22 mouse cellular contexts compared by ENCODE assay signal in genomic region chr3:77537848-77538247, GRCm38 (mm10).
DNase-seq lines count a peak whose midpoint lies in the region; ATAC-seq and TF ChIP-seq lines count a peak whose summit lies in the region.
"Had no signal": no experiment of that assay in that cellular context is flagged by ENCODE, and none has a peak within 500 bp of the region (broad histone marks: within the 10 kb centered on the region; RNA-seq: fewer than 3 reads in every experiment).

No protein-coding gene starts in this region.

- H3K36me3 ChIP-seq in forebrain, embryonic 15.5 days: no peaks in the 10 kb centered on the region
- H3K36me3 ChIP-seq in forebrain, embryonic 13.5 days (ENCODE audit: poor library complexity, severe bottlenecking): no peaks in the 10 kb centered on the region
- H3K36me3 ChIP-seq in embryonic facial prominence, embryonic 14.5 days (ENCODE audit: control insufficient read depth, insufficient read depth, low read length): no peaks in the 10 kb centered on the region
- H3K36me3 ChIP-seq: embryonic facial prominence, embryonic 15.5 days; hindbrain, embryonic 12.5 days; hindbrain, embryonic 15.5 days had no signal

- no peaks in the 10 kb centered on the region for H3K4me1 ChIP-seq in forebrain, embryonic 15.5 days
- H3K4me1 ChIP-seq in forebrain, embryonic 13.5 days: no peaks in the 10 kb centered on the region
- H3K4me1 ChIP-seq in embryonic facial prominence, embryonic 14.5 days (ENCODE audit: control insufficient read depth, insufficient read depth, low read length): no peaks in the 10 kb centered on the region
- H3K4me1 ChIP-seq: embryonic facial prominence, embryonic 15.5 days; hindbrain, embryonic 12.5 days; hindbrain, embryonic 15.5 days had no signal

- 54% methylated on average over 3 of the region's 3 CpGs for WGBS in forebrain, embryonic 15.5 days
- WGBS in forebrain, embryonic 13.5 days: 80% methylated on average over 3 of the region's 3 CpGs
- WGBS in embryonic facial prominence, embryonic 14.5 days: 47% methylated on average over 3 of the region's 3 CpGs

- peak; percentile 41; the same call in 1 of the 2 replicates for ATAC-seq in forebrain, embryonic 15.5 days (replicated peaks)
- no peak for ATAC-seq in forebrain, embryonic 13.5 days
- no peak for ATAC-seq in embryonic facial prominence, embryonic 14.5 days (ENCODE audit: low read depth)
- ATAC-seq: CD4-positive, CD25-positive, alpha-beta regulatory T cell, adult 4 months; intestine, postnatal 0 days had no signal

- no peak overlapping the region for H3K4me2 ChIP-seq in forebrain, embryonic 15.5 days (replicated peaks)
- H3K4me2 ChIP-seq in forebrain, embryonic 13.5 days: no peak overlapping the region
- H3K4me2 ChIP-seq in embryonic facial prominence, embryonic 14.5 days (ENCODE audit: low read depth, low read length): no peak overlapping the region
- H3K4me2 ChIP-seq: embryonic facial prominence, embryonic 15.5 days; heart, embryonic 11.5 days; hindbrain, embryonic 12.5 days; hindbrain, embryonic 15.5 days had no signal

- no peak for TF ChIP-seq CTCF in brain, embryonic 14.5 days (IDR thresholded peaks at IDR 0.05; ENCODE audit: borderline replicate concordance, extremely low read depth, insufficient read depth, insufficient read length)

- H3K9ac ChIP-seq in forebrain, embryonic 15.5 days (replicated peaks): no peak overlapping the region
- H3K9ac ChIP-seq in forebrain, embryonic 13.5 days: no peak overlapping the region
- no peak overlapping the region for H3K9ac ChIP-seq in embryonic facial prominence, embryonic 14.5 days (ENCODE audit: low read depth, low read length)
- H3K9ac ChIP-seq: embryonic facial prominence, embryonic 15.5 days; hindbrain, embryonic 12.5 days; hindbrain, embryonic 15.5 days had no signal

- no peaks in the 10 kb centered on the region for H3K9me3 ChIP-seq in forebrain, embryonic 15.5 days
- no peaks in the 10 kb centered on the region for H3K9me3 ChIP-seq in forebrain, embryonic 13.5 days (replicated peaks)
- no peaks in the 10 kb centered on the region for H3K9me3 ChIP-seq in embryonic facial prominence, embryonic 14.5 days (ENCODE audit: control insufficient read depth, low read length)
- H3K9me3 ChIP-seq: embryonic facial prominence, embryonic 15.5 days; hindbrain, embryonic 12.5 days; hindbrain, embryonic 15.5 days had no signal

- H3K4me3 ChIP-seq in forebrain, embryonic 15.5 days: no peak overlapping the region
- no peak overlapping the region for H3K4me3 ChIP-seq in forebrain, embryonic 13.5 days
- H3K4me3 ChIP-seq in embryonic facial prominence, embryonic 14.5 days (ENCODE audit: low read depth, low read length): no peak overlapping the region
- H3K4me3 ChIP-seq: embryonic facial prominence, embryonic 15.5 days; hindbrain, embryonic 12.5 days; hindbrain, embryonic 15.5 days had no signal

- DNase-seq in layer of hippocampus, adult 9-11 months: peak; percentile 1
- DNase-seq in layer of hippocampus, postnatal 25 days (ENCODE audit: extremely low spot score in 1 of 2, low spot score in 1 of 2): no peak
- DNase-seq in brain, embryonic 14.5 days (ENCODE audit: low read depth): peak; percentile 67
- DNase-seq in embryonic facial prominence, embryonic 14.5 days (ENCODE audit: low spot score): peak; percentile 2
- no peak for DNase-seq in adrenal gland, postnatal 25 days
- DNase-seq in urinary bladder, postnatal 14 days (ENCODE audit: low spot score): no peak
- DNase-seq: adrenal gland, adult 2 months; adrenal gland, postnatal 14 days; cerebellum, adult 11-12 months; cerebellum, adult 9-10 months; cerebellum, postnatal 14 days; gastrocnemius, postnatal 14 days; heart, adult 11 months; kidney, adult 2 months had no signal

- H3K27ac ChIP-seq in forebrain, embryonic 15.5 days (replicated peaks): no peak overlapping the region
- no peak overlapping the region for H3K27ac ChIP-seq in forebrain, embryonic 13.5 days
- no peak overlapping the region for H3K27ac ChIP-seq in embryonic facial prominence, embryonic 14.5 days (replicated peaks; ENCODE audit: low read depth, low read length)
- H3K27ac ChIP-seq: embryonic facial prominence, embryonic 15.5 days; hindbrain, embryonic 12.5 days; hindbrain, embryonic 15.5 days had no signal

- no peaks in the 10 kb centered on the region for H3K27me3 ChIP-seq in forebrain, embryonic 15.5 days
- no peaks in the 10 kb centered on the region for H3K27me3 ChIP-seq in forebrain, embryonic 13.5 days
- no peaks in the 10 kb centered on the region for H3K27me3 ChIP-seq in embryonic facial prominence, embryonic 14.5 days (replicated peaks; ENCODE audit: control insufficient read depth, insufficient read depth, low read length)
- H3K27me3 ChIP-seq: embryonic facial prominence, embryonic 15.5 days; hindbrain, embryonic 12.5 days; hindbrain, embryonic 15.5 days had no signal

- TF ChIP-seq POLR2A in brain, embryonic 14.5 days (IDR thresholded peaks at IDR 0.05; ENCODE audit: borderline replicate concordance, extremely low read depth, insufficient read depth, insufficient read length, poor library complexity, severe bottlenecking): no peak

Comparison
In these comparisons a context has a peak if more than half of its experiments do, and no peak if none do; other contexts are left out.
1. DNase-seq: peak in layer of hippocampus, adult 9-11 months (single experiment), brain, embryonic 14.5 days (single experiment) and embryonic facial prominence, embryonic 14.5 days (single experiment); none in layer of hippocampus, postnatal 25 days (0 of 2), adrenal gland, postnatal 25 days (single experiment) and urinary bladder, postnatal 14 days (single experiment).